8 mouse cellular contexts compared by ENCODE assay signal in genomic region chr17:91092421-91093041, GRCm38 (mm10). TPM values are rescaled to one million over a fixed set of nuclear protein-coding genes. Genes with fewer than 3 reads are reported as not detected.
DNase-seq lines count a peak whose midpoint lies in the region; ATAC-seq and TF ChIP-seq lines count a peak whose summit lies in the region.

No protein-coding gene starts in this region.

- H3K27ac ChIP-seq in cerebellum, adult 2 months (ENCODE audit: insufficient read depth, low read length), result peak overlapping the region; percentile 96
- peak overlapping the region; percentile 90 for H3K27ac ChIP-seq in forebrain, postnatal 0 days (ENCODE audit: low read depth, low read length)
- peak overlapping the region; percentile 94 for H3K27ac ChIP-seq in hindbrain, embryonic 15.5 days (replicated peaks)
- H3K27ac ChIP-seq in limb, embryonic 11.5 days (replicated peaks; ENCODE audit: low read depth, low read length), result no peak overlapping the region
- H3K27ac ChIP-seq in midbrain, postnatal 0 days (ENCODE audit: low read depth, low read length), result peak overlapping the region; percentile 92

- H3K27me3 ChIP-seq in cerebellum, adult 2 months (ENCODE audit: control insufficient read depth, insufficient read depth, low read length), result no peaks in the 10 kb centered on the region
- no peaks in the 10 kb centered on the region for H3K27me3 ChIP-seq in forebrain, postnatal 0 days (ENCODE audit: insufficient read depth, low read length)
- H3K27me3 ChIP-seq in hindbrain, embryonic 15.5 days, result no peaks in the 10 kb centered on the region
- H3K27me3 ChIP-seq in limb, embryonic 11.5 days (ENCODE audit: control insufficient read depth, insufficient read depth, low read length), result no peaks in the 10 kb centered on the region
- H3K27me3 ChIP-seq in midbrain, postnatal 0 days (ENCODE audit: insufficient read depth, low read length), result no peaks in the 10 kb centered on the region

- peaks cover 12% of the 10 kb centered on the region for H3K4me1 ChIP-seq in cerebellum, adult 2 months (ENCODE audit: control insufficient read depth, insufficient read depth, low read length)
- H3K4me1 ChIP-seq in forebrain, postnatal 0 days (ENCODE audit: insufficient read depth), result peaks cover 3% of the 10 kb centered on the region; the same call in 1 of the 2 replicates
- peaks cover 19% of the 10 kb centered on the region for H3K4me1 ChIP-seq in hindbrain, embryonic 15.5 days (replicated peaks)
- no peaks in the 10 kb centered on the region for H3K4me1 ChIP-seq in limb, embryonic 11.5 days (ENCODE audit: control insufficient read depth, insufficient read depth, low read length)
- peaks cover 3% of the 10 kb centered on the region; the same call in 1 of the 2 replicates for H3K4me1 ChIP-seq in midbrain, postnatal 0 days (ENCODE audit: insufficient read depth, low read length)

- peak overlapping the region; percentile 50 for H3K4me2 ChIP-seq in forebrain, postnatal 0 days (ENCODE audit: low read depth)
- peak overlapping the region; percentile 65 for H3K4me2 ChIP-seq in hindbrain, embryonic 15.5 days
- H3K4me2 ChIP-seq in limb, embryonic 11.5 days (ENCODE audit: low read depth, severe bottlenecking), result peak overlapping the region; percentile 10; the same call in 1 of the 2 replicates
- H3K4me2 ChIP-seq in midbrain, postnatal 0 days (ENCODE audit: low read depth, low read length, poor library complexity, severe bottlenecking), result peak overlapping the region; percentile 57

- peak overlapping the region; percentile 98 for H3K4me3 ChIP-seq in cerebellum, adult 2 months (replicated peaks; ENCODE audit: insufficient read depth, low read depth, low read length)
- H3K4me3 ChIP-seq in forebrain, postnatal 0 days (ENCODE audit: low read depth, low read length), result peak overlapping the region; percentile 60
- H3K4me3 ChIP-seq in hindbrain, embryonic 15.5 days, result peak overlapping the region; percentile 59
- H3K4me3 ChIP-seq in limb, embryonic 11.5 days (ENCODE audit: low read depth, low read length), result no peak overlapping the region
- H3K4me3 ChIP-seq in midbrain, postnatal 0 days (ENCODE audit: low read depth, low read length), result peak overlapping the region; percentile 62

- no peak for TF ChIP-seq CTCF in cerebellum, adult 2 months (IDR thresholded peaks at IDR 0.05; ENCODE audit: borderline replicate concordance, insufficient read depth, low read depth, low read length)
- TF ChIP-seq CTCF in forebrain, postnatal 0 days (IDR thresholded peaks at IDR 0.05; ENCODE audit: low read depth), result peak; percentile 62
- peak; percentile 66 for TF ChIP-seq CTCF in midbrain, postnatal 0 days (IDR thresholded peaks at IDR 0.05)

- H3K9me3 ChIP-seq in forebrain, postnatal 0 days (ENCODE audit: low read length), result no peaks in the 10 kb centered on the region
- H3K9me3 ChIP-seq in hindbrain, embryonic 15.5 days, result peaks cover 3% of the 10 kb centered on the region; the same call in 1 of the 2 replicates
- H3K9me3 ChIP-seq in limb, embryonic 11.5 days (ENCODE audit: control insufficient read depth, low read length), result 0 out of 2 replicates have a peak, but pooled peaks cover 2% of the 10 kb centered on the region
- 0 out of 2 replicates have a peak, but pooled peaks cover 5% of the 10 kb centered on the region for H3K9me3 ChIP-seq in midbrain, postnatal 0 days (ENCODE audit: low read length)

- DNase-seq in adrenal gland, adult (ENCODE audit: inconsistent age in 2 of 2, low spot score in 1 of 2), result peak; percentile 45 to 77
- peak; percentile 90 to 91 for DNase-seq in cerebellum, adult 2 months
- peak; percentile 90 for DNase-seq in forebrain, postnatal 0 days
- peak; percentile 84 for DNase-seq in limb, embryonic 11.5 days (ENCODE audit: low spot score)
- DNase-seq in midbrain, postnatal 0 days (ENCODE audit: low spot score), result peak; percentile 92
- DNase-seq in testis, postnatal 10 days (ENCODE audit: low spot score), result peak; percentile 84

- peaks cover 14% of the 10 kb centered on the region for H3K36me3 ChIP-seq in forebrain, postnatal 0 days (ENCODE audit: insufficient read depth)
- peaks cover 15% of the 10 kb centered on the region for H3K36me3 ChIP-seq in hindbrain, embryonic 15.5 days
- no peaks in the 10 kb centered on the region for H3K36me3 ChIP-seq in limb, embryonic 11.5 days (ENCODE audit: control insufficient read depth, insufficient read depth, low read length)
- H3K36me3 ChIP-seq in midbrain, postnatal 0 days (ENCODE audit: insufficient read depth, low read length), result peaks cover 15% of the 10 kb centered on the region

- peak; percentile 92 for ATAC-seq in forebrain, postnatal 0 days
- peak; percentile 95 for ATAC-seq in hindbrain, embryonic 15.5 days (ENCODE audit: low FRiP score, low read depth)
- peak; percentile 90 for ATAC-seq in limb, embryonic 11.5 days (ENCODE audit: insufficient number of reproducible peaks, low FRiP score, low TSS enrichment, low read depth)
- ATAC-seq in midbrain, postnatal 0 days (ENCODE audit: low FRiP score), result peak; percentile 91
- ATAC-seq in monocyte, adult 5-6 weeks (replicated peaks; ENCODE audit: insufficient number of reproducible peaks, low FRiP score, low TSS enrichment, poor library complexity, severe bottlenecking), result no peak

- TF ChIP-seq POLR2A in cerebellum, adult 2 months (IDR thresholded peaks at IDR 0.05; ENCODE audit: borderline replicate concordance, insufficient read depth, low read length), result peak; percentile 80; the same call in 1 of the 2 replicates

- under 1% methylated on average over 21 of the region's 21 CpGs for WGBS in cerebellum, adult 2 months
- under 1% methylated on average over 21 of the region's 21 CpGs for WGBS in forebrain, postnatal 0 days
- WGBS in hindbrain, embryonic 15.5 days, result 0% methylated on average over 21 of the region's 21 CpGs
- 2% methylated on average over 20 of the region's 21 CpGs for WGBS in limb, embryonic 11.5 days
- 1% methylated on average over 20 of the region's 21 CpGs for WGBS in midbrain, postnatal 0 days

- peak overlapping the region; percentile 73 for H3K9ac ChIP-seq in forebrain, postnatal 0 days
- peak overlapping the region; percentile 66 for H3K9ac ChIP-seq in hindbrain, embryonic 15.5 days
- H3K9ac ChIP-seq in limb, embryonic 11.5 days (ENCODE audit: low read length), result no peak overlapping the region
- peak overlapping the region; percentile 71 for H3K9ac ChIP-seq in midbrain, postnatal 0 days (replicated peaks; ENCODE audit: low read length, poor library complexity, severe bottlenecking)

RNA-seq across cellular contexts. Expression of gene Nrxn1, which starts 0.3 kb away (rescaled TPM):
- polyA plus RNA-seq in cerebellum, adult 2 months (2012; rRNA removed), result 143 and 168 TPM in 2 replicates
- total RNA-seq in forebrain, postnatal 0 days (2014; rRNA removed), result 348 and 376 TPM in 2 replicates
- polyA plus RNA-seq in forebrain, postnatal 0 days (2015; fragmentation: Nextera tagmentation; extraction: Ambion mirVana), result 99.8 and 242 TPM in 2 replicates
- polyA plus RNA-seq in hindbrain, embryonic 15.5 days (2015; fragmentation: Nextera tagmentation; extraction: Ambion mirVana), result 212 and 241 TPM in 2 replicates
- polyA plus RNA-seq in limb, embryonic 11.5 days (2014; fragmentation: Nextera tagmentation; extraction: Ambion mirVana), result 2.7 and 3.2 TPM in 2 replicates
- 472 and 498 TPM in 2 replicates for total RNA-seq in midbrain, postnatal 0 days (2014; rRNA removed)
- polyA plus RNA-seq in midbrain, postnatal 0 days (2015; fragmentation: Nextera tagmentation; extraction: Ambion mirVana), result 209 and 240 TPM in 2 replicates
- 0.11 TPM in 1 of 3 replicates, not detected in the others for total RNA-seq in monocyte, adult 5-6 weeks (2017)

Comparison
In these comparisons a context has a peak if more than half of its experiments do, and no peak if none do; other contexts are left out.
1. H3K4me2 ChIP-seq: peak in every context shown above with its lines; median percentile 65 in hindbrain, embryonic 15.5 days; 57 in midbrain, postnatal 0 days; 50 in forebrain, postnatal 0 days; 10 in limb, embryonic 11.5 days.
2. RNA of gene Nrxn1, which starts 0.3 kb away (polyA plus RNA-seq): 99.8 to 242 TPM in forebrain, postnatal 0 days, 212 to 241 TPM in hindbrain, embryonic 15.5 days, 209 to 240 TPM in midbrain, postnatal 0 days and 143 to 168 TPM in cerebellum, adult 2 months; 2.7 to 3.2 TPM in limb, embryonic 11.5 days; every median in the first group is over 10 times any median in the second.
3. Peak in every context shown above with its lines, with median percentiles within 50 percentile points of each other: DNase-seq.